Mouse (Mus musculus) neural tube, embryonic 12.5 days (tissue): ENCODE measurements around the gene Amotl1. TPM values are rescaled to one million over a fixed set of nuclear protein-coding genes. Genes with fewer than 3 reads are reported as not detected.

ENCODE experiments used
- ATAC-seq: fragments of 200-750 bp; cut with Nextera tagmentation; 2 replicates; pipeline ENCODE4 v1.8.0; 2017; ENCODE audit warnings: low read depth, mild to moderate bottlenecking, moderate TSS enrichment, moderate library complexity; ENCODE audit not compliant: low FRiP score
- H3K27ac ChIP-seq: fragments of 300-500 bp; sonication (generic); 2 replicates; pipeline ENCODE4 v1.5.1; 2016
- H3K27me3 ChIP-seq: fragments of 300-500 bp; sonication (generic); replicated peaks from 2 replicates; pipeline ENCODE4 v1.6.1; 2016; ENCODE audit warnings: mild to moderate bottlenecking
- H3K36me3 ChIP-seq: fragments of 300-500 bp; sonication (generic); 2 replicates; pipeline ENCODE4 v1.6.1; 2016; ENCODE audit warnings: mild to moderate bottlenecking
- H3K4me1 ChIP-seq: fragments of 300-500 bp; sonication (generic); 2 replicates; pipeline ENCODE4 v1.6.1; 2016
- H3K4me2 ChIP-seq: fragments of 300-500 bp; sonication (generic); replicated peaks from 2 replicates; pipeline ENCODE4 v1.6.1; 2016; ENCODE audit warnings: mild to moderate bottlenecking
- H3K4me3 ChIP-seq: fragments of 300-500 bp; sonication (generic); 2 replicates; pipeline ENCODE4 v1.5.1; 2016
- H3K9ac ChIP-seq: fragments of 300-500 bp; sonication (generic); 2 replicates; pipeline ENCODE4 v1.6.1; 2016; ENCODE audit warnings: mild to moderate bottlenecking
- H3K9me3 ChIP-seq: fragments of 300-500 bp; sonication (generic); 2 replicates; pipeline ENCODE4 v1.6.1; 2016; ENCODE audit warnings: mild to moderate bottlenecking
- WGBS: fragments of 180-500 bp; shearing (Covaris S2); methylation state at CpG from one replicate; pipeline ENCODE4 v1.1.7; 2016; 5-methylcytosine and 5-hydroxymethylcytosine counted together
- polyA plus RNA-seq: library from polyadenylated mRNA; unstranded; fragments of >200 nt; fragmentation: Nextera tagmentation; extraction: Ambion mirVana; gene quantifications from 2 replicates; pipeline ENCODE4 v1.2.1, GENCODE M21; 2016

Amotl1 gene
- polyA plus RNA-seq, 1 experiment from 2014 or later: 13.5 TPM

DNA sequence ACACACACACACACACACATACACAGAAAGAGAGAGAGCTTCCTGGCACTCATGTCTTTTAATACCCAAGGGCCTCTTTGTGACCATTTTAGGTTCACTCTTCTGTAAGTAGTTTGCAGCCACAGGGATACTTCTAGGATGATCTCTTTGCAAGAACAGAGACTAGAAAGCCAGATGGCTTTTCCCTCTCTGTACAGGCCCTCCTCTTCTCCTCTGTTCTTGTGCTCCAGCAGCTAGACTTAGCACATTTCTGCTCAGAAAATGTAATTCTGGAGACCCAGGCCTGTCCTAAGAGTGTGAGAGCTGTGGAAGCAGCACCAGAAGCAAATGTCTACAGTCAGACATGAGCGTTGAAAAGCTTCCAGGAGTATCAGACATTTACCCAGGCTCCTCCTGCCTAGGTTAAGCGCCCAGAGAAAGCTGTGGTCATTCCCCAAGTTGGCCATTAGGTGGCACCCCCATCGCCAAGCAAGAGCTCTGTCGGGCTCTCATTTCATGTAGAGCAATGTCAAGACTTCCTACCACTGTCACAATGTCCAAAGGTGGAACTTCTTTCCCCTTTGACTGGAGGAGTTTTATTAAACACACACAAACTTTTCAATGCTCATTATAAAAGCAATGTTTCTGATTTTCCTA lies 121.3 kb downstream of the Amotl1 start:
- WGBS: 15% methylated on average over 4 of the region's 4 CpGs
- no peak overlapping the region for H3K4me2 ChIP-seq
- no peaks in the 10 kb centered on the region for H3K4me1 ChIP-seq
- 0 out of 2 replicates have a peak, but pooled peaks have one; percentile 33 for ATAC-seq
- no peak overlapping the region for H3K9ac ChIP-seq
- H3K27ac ChIP-seq: no peak overlapping the region
- H3K9me3 ChIP-seq: no peaks in the 10 kb centered on the region
- no peaks in the 10 kb centered on the region for H3K36me3 ChIP-seq
- no peak overlapping the region for H3K4me3 ChIP-seq
- no peaks in the 10 kb centered on the region for H3K27me3 ChIP-seq

GRCm38 (mm10) chr9:14521695-14522094 lies 123.2 kb downstream of the Amotl1 start:
- Histone ChIP-seq H3K4me1 (no peaks in the 10 kb centered on the region), H3K27me3 (no peaks in the 10 kb centered on the region), H3K4me2 (no peak overlapping the region), H3K4me3 (no peak overlapping the region), H3K9me3 (no peaks in the 10 kb centered on the region), H3K36me3 (no peaks in the 10 kb centered on the region), H3K9ac (no peak overlapping the region), H3K27ac (no peak overlapping the region)
- WGBS: 64% methylated on average over 2 of the region's 2 CpGs
- no peak for ATAC-seq

- no peaks in the 10 kb centered on the region for H3K4me1 ChIP-seq
- H3K9ac ChIP-seq: no peak overlapping the region
- H3K27ac ChIP-seq: no peak overlapping the region
- 77% methylated on average over 3 of the region's 3 CpGs for WGBS
- H3K27me3 ChIP-seq: no peaks in the 10 kb centered on the region
- no peaks in the 10 kb centered on the region for H3K36me3 ChIP-seq
- H3K9me3 ChIP-seq: no peaks in the 10 kb centered on the region
- no peak overlapping the region for H3K4me2 ChIP-seq
- H3K4me3 ChIP-seq: no peak overlapping the region
- no peak for ATAC-seq
Measured at GRCm38 (mm10) chr9:14520971-14521670, 123.7 kb downstream of the Amotl1 start.

- no peaks in the 10 kb centered on the region for H3K9me3 ChIP-seq
- H3K36me3 ChIP-seq: no peaks in the 10 kb centered on the region
- no peak for ATAC-seq
- no peak overlapping the region for H3K9ac ChIP-seq
- no peak overlapping the region for H3K27ac ChIP-seq
- no peak overlapping the region for H3K4me2 ChIP-seq
- H3K4me1 ChIP-seq: no peaks in the 10 kb centered on the region
- H3K4me3 ChIP-seq: no peak overlapping the region
- H3K27me3 ChIP-seq: no peaks in the 10 kb centered on the region
- 82% methylated on average over 3 of the region's 3 CpGs for WGBS
Measured at GRCm38 (mm10) chr9:14518105-14518504, 126.8 kb downstream of the Amotl1 start.

DNA sequence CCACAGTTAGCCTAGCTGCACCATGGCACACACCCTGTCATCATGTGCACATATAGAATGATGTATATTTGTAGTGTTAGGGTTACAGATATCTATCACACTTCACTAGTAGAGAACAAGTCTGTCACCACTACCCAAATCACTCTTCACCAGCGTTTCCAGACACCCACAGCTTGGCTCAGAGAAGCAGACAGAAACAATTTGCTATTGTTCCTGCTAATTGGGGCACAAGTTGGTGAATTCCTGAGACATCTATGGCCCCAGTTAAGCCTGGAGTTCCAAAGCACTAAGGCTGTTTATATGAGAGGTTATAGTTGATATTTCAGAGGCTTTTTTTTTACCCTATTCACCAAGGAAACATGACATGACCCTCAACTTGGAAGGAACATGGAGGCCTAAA lies 127.6 kb downstream of the Amotl1 start:
- Histone ChIP-seq H3K4me2 (no peak overlapping the region), H3K4me1 (no peaks in the 10 kb centered on the region), H3K4me3 (no peak overlapping the region), H3K27ac (no peak overlapping the region), H3K27me3 (no peaks in the 10 kb centered on the region), H3K9me3 (no peaks in the 10 kb centered on the region), H3K36me3 (0 out of 2 replicates have a peak, but pooled peaks cover 4% of the 10 kb centered on the region), H3K9ac (no peak overlapping the region)
- no peak for ATAC-seq
- WGBS: 41% methylated on average over 1 of the region's 1 CpGs

GRCm38 (mm10) chr9:14512633-14513445 lies 132.0 kb downstream of the Amotl1 start:
- Histone ChIP-seq H3K36me3 (peaks cover 36% of the 10 kb centered on the region), H3K27me3 (no peaks in the 10 kb centered on the region), H3K4me2 (no peak overlapping the region), H3K9me3 (no peaks in the 10 kb centered on the region), H3K9ac (no peak overlapping the region), H3K27ac (no peak overlapping the region), H3K4me1 (no peaks in the 10 kb centered on the region), H3K4me3 (no peak overlapping the region)
- WGBS: 76% methylated on average over 9 of the region's 9 CpGs
- peak; percentile 67; the same call in 1 of the 2 replicates for ATAC-seq

- ATAC-seq: no peak
Measured at GRCm38 (mm10) chr9:14500916-14501424, 143.9 kb downstream of the Amotl1 start.

DNA sequence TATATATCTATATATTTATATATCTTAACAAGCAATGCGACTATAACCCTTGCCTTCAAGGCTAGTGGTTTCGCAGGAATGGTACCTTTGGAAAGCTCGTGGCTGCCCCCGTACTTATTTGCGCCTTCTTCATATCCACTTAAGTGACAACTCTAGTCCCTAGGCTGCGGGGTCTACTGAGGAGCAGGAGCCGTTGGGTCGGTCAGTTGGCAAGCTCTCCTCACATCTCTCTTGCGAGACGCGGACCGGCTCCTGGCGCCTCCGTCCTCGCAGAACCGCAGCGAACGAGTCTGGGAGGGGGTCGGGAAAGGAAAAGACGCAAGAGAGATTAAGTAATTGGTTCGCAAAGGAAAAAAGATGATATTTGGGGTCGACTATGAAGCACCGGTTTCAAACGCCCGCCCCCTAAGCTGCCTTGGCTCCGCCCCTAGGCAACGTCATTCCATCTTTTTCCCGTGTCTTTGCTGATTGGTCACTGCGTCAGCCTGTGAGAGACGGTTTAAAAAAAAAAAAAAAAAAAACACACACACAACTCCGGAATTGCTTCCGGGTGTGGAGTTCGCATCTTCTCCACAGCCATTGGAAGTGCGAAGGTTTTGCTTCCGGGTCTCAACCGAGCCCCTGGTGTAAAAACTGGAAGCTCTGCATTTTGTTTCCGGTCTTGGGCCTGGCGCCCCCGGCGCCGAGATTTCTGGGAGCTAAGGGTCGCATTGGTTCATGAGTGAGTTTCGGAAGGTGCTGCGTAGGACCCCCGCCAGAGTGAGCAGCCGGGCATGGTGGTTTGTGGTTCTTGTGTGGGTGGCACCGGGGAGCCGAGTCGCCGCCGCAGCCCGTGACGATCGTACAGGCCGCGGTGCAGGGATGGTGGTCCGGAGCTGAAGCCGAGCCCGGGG lies 144.6 kb downstream of the Amotl1 start, which contains the start of the genes Kdm4d and Cwc15:
Gene Kdm4d, minus strand, starts transcription at position 460 of the 893 bp plus-strand sequence.
Gene Cwc15, plus strand, starts transcription at position 595 of the 893 bp plus-strand sequence.
- WGBS: under 1% methylated on average over 59 of the region's 59 CpGs
- H3K27ac ChIP-seq: no peak within 1 kb of the TSS
- H3K4me2 ChIP-seq: peak within 1 kb of the TSS; percentile 80
- H3K4me3 ChIP-seq: peak within 1 kb of the TSS; percentile 79
- peak; percentile 99 for ATAC-seq
- peak within 1 kb of the TSS; percentile 70 for H3K9ac ChIP-seq
- H3K27me3 ChIP-seq: no peaks in the 10 kb centered on the region
- no peaks in the 10 kb centered on the region for H3K4me1 ChIP-seq
- H3K36me3 ChIP-seq: peaks cover 29% of the 10 kb centered on the region
- H3K9me3 ChIP-seq: no peaks in the 10 kb centered on the region

More at GRCm38 (mm10) chr9:14500916-14501424, 143.9 kb downstream of the Amotl1 start:
- 6% methylated on average over 10 of the region's 10 CpGs for WGBS
- peak overlapping the region; percentile 79 for H3K4me3 ChIP-seq
- no peaks in the 10 kb centered on the region for H3K4me1 ChIP-seq
- no peaks in the 10 kb centered on the region for H3K27me3 ChIP-seq
- no peaks in the 10 kb centered on the region for H3K9me3 ChIP-seq
- H3K4me2 ChIP-seq: peak overlapping the region; percentile 80
- H3K36me3 ChIP-seq: peaks cover 36% of the 10 kb centered on the region
- H3K9ac ChIP-seq: peak overlapping the region; percentile 70
- no peak overlapping the region for H3K27ac ChIP-seq

GRCm38 (mm10) chr9:14498896-14499705 lies 145.8 kb downstream of the Amotl1 start:
- no peak for ATAC-seq
- Histone ChIP-seq H3K4me2 (peak overlapping the region; percentile 70), H3K36me3 (peaks cover 18% of the 10 kb centered on the region), H3K4me1 (no peaks in the 10 kb centered on the region), H3K9me3 (no peaks in the 10 kb centered on the region), H3K4me3 (no peak overlapping the region), H3K27me3 (no peaks in the 10 kb centered on the region), H3K9ac (no peak overlapping the region), H3K27ac (no peak overlapping the region)
- WGBS: 82% methylated on average over 4 of the region's 4 CpGs
